Mouse (Mus musculus): ENCODE results near the gene Foxg1.

Foxg1 gene

DNA sequence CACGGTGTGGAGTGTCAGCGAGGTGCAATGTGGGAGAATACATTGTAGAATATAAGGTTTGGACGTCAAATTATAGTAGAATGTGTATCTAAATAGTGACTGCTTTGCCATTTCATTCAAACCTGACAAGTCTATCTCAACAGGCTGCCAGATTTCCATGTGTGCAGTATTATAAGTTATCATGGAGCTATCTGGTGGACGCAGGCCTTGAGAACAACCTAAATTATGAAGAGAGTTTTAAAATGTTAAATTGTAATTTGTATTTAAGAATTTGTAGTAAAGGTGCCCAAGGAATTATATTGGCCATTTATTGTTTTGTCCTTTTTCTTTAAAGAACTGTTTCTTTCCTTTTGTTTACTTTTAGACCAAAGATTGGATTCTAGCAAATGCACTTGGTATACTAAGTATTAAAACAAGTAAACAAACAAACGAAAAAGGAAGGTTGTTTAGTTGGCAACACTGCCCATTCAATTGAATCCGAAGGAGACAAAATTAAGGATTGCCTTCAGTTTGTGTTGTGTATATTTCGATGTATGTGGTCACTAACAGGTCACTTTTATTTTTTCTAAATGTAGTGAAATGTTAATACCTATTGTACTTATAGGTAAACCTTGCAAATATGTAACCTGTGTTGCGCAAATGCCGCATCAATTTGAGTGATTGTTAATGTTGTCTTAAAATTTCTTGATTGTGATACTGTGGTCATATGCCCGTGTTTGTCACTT, 3.8 kb downstream of the Foxg1 start:
- DNase-seq: no peak

DNA sequence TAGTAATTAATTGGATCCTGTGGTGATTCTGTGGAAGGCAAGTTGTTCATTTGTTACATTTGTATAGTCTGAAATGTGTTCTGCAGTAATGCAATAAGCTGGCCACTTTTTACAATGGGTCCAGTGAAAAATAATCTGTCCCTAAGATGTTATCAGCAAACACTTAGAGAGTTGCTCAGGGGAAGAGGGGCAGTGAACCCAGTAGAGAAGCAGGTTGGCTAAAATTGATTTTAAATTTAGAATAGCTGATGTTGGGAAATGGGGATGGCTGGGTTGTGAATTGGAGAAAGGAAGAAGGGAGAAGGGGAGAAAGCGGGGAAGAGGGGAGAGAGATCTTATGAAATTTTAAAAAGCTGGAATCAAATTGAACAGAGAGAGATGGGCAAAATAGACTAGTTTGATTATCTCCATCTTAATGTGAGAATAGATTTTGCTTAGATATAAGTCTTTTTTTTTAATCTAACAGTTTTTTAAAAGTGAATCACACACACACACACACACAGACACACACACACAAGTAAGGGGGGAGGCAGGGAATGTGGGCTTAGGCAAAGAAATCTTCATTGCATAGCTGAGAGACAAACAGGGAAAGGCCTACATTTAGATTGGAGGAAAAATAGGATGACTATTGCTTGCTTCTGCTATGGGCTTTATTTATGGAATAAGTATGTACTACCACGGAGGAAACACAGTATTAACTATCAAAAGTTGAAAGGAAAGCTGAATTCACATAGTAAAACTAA, 5.6 kb downstream of the Foxg1 start:
- DNase-seq: no peak

DNA sequence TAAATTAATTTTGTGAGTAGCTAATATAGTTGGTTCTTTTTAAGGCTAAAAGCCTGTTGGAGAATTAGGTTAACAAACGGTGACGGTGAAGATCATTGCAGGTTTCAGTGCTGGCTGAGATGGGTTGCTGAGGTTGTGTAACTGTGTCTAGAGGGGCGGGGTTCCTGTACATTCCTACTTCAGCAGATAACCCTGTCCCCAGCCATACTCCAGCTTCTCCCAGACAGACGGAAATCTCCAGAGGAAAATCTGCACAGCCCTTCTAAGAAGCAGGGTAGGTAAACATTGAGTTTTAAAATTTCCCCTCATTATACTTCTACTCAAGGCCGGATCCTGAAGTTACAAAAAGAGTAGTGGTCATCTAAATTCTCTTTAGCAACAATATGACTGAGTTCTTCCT, 7.2 kb downstream of the Foxg1 start:
- no peak for DNase-seq

DNA sequence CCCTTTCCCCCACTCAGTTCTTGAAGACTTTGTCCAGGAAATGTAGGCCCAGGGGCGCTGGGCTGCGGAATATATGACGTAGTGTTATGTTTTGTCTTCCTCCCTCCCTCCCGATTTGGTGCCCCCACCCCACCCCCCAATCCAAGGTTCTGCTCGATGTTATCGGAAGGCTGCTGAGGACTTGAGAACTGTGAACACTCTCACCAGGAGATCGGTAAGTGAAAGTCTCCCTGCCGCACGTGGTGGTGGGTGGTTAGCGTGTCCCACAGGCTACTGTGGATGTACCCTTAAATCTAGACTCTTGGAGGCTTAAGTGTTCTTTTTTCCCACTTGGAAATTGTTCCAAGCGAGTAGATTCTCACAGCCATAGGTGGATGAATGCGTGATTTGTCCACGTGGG, 7.8 kb downstream of the Foxg1 start:
- DNase-seq: no peak

DNA sequence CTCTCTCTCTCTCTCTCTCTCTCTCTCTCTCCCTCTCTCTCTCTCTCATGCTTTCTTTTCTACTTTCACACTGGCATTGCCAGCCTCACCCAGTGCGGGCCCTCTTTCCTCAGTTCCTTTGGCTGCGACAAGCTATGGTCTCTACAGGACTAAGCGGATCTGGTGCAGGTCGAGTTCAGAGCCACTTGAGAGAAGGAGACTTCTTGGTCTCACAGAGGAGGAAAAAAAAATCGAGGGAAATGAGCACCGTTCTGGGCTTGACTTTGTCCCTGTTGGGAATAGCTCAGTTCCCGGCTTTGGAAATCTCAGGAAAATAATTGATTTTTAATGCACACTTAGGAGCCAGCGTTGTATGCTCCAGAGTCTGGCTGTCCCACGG, 8.5 kb downstream of the Foxg1 start:
- DNase-seq: no peak

DNA sequence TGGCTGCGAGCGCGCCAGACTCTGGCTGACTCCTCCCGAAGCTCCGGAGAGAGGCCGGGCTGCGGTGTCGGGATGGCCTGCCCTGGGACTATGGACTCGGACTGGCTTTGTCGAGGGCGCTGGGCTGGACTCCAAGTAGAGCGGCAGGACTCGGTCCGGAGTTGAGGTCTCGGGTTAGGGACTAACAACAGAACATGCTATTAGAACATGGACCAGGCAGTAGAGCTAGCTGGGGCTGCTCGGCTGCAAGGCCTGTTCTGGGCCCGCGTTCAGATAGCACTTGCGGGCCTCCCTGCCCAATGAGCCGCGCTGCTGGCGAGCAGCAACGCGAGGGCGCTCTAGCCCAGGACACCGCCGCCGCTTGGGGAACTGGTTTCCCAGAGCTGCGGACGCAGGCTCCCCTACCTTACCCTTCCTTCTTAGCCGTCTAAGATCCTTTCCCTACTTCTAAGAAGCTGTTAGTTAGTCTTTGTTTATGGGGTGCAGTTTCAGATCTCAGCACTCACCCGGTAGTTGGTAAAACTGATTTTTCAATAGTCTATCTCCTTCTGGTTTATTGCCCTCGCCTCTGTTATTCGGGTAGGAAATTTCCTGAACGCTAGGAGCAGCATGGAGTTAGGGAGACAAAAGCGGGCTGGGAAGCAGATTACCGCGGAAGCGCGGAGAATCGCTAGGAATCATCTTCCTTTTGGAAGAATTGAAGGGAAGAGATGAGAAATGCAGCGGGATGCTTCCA, 9.0 kb downstream of the Foxg1 start:
- DNase-seq: no peak

DNA sequence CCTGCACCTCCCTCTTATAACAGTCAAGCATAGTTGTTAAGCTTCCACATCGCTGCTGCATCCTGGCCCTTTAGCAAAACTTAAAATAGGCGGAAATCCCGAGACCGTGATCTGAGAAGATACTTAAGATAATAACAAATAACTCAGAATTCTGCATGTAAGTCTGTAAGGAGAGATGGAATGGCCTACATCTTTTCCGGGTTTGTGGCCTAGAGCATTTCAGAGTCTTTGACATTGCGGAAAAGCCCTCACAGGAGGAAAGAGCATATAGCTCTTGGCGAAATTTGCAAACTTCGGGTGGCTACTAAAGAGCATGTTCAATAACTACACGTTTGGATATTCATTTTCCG, 9.6 kb downstream of the Foxg1 start:
- DNase-seq: no peak

DNA sequence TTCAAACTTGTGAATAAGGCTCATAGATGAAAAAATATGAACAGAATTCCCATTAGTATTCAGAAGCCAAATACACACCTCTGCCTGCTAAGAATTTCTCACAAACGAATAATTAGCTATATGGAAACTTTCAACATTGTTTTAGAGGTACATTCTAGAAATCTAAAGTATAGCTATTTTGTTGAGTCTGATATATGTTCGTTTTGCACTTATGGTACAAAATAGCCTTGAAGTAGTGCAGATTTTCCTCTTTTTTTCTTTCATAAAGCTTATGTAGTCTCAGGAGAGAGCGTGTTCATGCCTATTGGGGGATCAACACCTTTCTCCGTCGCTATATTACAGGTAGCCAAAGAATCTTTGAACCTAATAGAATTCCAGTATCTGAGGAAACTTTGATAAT, 10.4 kb downstream of the Foxg1 start:
- no peak for DNase-seq

DNA sequence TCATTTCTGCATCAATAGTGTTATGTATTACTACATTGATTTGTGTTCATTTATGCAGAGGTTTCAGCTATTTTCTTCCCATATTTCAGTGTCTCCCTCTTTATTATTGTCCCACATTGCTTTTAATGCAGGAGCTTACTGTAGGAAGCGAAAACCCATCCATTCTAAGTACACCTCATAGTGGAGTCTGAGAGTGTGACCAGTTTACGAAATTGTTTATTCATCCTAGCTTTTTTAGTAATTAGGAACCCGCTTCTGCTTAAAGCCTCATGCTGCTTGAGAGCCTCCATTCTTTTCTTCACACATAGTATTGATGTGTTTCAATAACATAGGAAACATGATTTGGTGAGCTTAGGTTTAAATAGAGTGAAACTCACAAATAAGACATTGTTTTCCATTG, 11.2 kb downstream of the Foxg1 start:
- DNase-seq: no peak

DNA sequence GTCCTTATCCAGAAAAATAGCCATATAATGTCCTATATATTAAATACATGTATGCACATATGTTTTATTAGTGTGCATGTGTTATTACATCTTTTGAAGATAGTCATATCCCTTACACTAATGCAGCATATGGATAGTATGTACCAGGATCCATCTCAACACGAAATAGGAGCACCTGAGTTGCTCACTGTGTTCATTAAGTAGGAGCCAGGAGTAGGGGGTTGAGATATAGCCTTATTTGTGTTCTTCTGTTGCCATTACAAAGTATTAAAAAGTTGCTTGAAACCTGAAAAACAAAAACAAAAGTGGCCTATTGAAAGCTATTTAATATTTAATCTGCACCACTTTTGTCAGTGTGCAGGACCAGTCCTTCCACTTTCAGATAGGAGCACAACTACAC, 11.7 kb downstream of the Foxg1 start:
- no peak for DNase-seq

DNA sequence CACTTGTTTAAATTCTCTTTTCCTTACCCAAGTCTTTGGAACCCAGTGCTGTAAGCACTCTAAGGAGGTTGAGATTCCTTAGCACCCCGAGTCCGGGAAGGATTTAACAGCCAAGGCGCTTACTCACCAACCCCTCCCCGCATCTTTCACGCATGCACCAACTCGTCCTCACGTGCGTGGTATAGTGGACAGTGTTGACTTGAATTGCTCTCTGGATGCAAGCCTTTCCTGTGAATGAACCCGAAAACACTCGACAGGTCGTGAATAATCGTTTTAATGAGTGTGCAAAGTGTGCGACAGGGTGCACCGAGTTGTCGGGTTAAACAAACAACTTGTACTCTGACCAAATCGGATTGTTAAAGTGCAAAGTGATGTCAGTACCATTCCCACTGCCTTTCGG, 12.4 kb downstream of the Foxg1 start:
- DNase-seq: no peak

DNA sequence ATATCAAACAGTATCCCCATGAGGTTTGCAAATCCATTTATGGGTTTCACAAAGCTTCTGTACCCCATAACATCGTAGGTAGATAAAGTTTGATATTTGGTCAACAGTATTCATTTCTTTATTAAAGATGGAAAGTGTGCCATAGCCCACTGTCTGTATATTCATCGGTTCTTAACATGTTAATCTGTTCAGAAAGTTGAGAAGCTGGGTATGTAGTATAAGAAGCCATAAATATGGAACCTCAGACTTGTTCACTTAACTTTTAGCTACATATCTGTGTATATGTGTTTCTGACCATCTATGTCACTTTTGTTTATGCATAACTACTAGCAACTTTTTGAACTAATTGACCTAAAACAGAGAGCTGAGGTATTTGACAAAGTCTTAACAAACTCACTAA, 13.5 kb downstream of the Foxg1 start:
- DNase-seq: no peak

DNA sequence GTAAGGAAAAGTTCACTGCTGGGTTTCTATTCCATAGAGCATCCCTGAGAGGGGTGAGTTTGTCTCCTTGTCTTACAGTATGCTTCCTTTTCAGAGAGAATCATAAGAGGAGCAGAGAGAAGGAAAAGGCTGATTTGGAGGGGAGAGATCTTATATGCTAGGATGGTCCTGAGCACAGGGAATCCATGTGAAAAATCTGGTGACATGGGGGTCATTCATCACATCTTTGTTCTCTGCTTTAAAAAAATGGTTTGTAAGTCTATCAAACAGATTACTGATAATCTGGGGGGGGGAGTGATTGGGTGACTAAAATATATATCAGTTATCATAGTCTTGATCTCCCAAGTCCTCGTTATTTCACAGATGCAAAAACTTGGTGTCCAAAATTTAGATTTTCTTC, 14.3 kb downstream of the Foxg1 start:
- DNase-seq: no peak

DNA sequence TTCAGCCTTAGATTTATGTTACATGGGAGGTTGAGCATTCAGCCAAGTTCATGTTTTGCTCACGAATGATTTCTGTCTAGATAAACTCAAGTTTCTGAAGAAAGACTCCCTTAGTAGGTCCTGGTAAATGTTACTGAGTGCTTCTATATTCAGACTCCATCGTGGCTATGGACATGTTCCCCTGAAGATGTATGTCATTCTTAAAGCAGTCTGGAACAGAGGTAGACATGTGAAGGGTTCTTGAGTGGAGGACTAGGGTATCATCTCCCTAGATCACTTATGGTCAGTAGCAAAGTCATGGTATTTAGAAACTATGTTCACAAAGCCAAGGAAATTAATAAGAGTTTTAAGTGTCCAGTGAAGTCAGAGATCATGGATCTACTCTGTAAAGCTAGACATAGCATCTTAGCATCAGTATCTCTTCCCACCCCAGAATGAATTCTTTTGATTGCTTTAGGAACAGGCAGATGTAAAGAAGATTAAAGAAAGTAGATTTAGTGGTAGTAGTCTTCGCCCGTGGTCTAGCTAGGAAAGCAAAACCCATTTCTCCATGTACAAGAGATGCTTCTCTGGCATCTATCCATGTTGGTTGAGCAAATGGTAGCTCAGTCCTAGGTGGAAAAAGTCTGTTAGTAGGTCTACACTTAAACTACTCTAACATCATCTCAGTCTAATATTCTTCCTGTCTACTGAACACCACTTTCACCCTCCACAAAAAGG, 15.1 kb downstream of the Foxg1 start:
- DNase-seq: no peak

DNA sequence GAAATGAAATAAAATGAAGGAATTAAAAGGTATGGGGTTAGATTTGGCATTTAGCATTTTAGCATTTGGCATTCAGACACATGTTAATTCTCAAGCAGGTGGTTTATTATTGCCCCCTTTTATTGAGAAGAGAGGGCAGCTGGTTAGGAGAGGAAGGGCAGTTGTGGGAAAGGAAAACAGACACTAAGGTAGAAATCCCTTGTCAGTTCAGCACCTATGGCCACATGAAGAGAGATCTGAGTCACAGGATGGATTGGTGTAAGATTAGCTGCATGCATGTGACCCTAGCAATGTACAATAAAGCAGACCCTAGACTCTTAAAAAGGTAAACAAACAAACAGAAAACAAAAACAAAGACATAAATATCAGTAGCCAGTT, 15.7 kb downstream of the Foxg1 start:
- no peak for DNase-seq

DNA sequence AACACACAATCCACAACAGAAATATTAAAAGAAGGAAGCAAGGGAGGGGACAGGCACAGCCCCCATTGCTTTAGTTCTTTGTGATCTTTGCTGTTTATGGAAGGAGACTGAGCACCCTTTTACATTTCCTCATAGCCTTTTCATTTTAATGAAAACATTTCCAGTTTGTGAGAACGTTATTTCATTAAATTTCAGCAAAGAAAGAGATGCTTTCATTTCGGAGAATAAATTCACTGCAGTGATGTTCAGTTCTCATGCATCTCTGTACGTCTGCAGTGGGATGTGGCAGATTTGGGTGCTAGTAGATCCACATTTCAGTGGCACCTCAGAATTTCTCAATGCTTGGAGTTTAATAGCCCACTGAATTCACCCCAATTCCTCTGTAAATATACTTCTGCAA, 16.2 kb downstream of the Foxg1 start:
- DNase-seq: no peak

DNA sequence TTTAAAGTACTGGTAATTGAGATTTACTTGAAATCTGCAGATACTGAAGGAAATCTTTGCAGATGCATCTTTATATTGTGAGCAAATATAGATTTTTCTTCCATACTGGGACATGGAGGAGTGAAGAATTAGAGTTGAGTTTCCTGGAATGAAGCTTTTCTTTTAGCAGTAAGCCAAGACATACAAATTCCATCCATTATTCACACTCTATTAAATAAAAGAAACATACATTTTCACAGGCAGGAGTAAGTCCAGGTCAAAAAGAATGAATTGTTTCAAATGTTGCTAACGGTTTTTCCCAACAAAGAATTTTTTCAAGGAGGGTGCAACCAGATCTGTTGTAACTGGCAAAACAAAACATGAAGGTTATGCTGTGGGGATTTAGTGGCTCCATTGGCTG, 17.2 kb downstream of the Foxg1 start:
- DNase-seq: no peak

DNA sequence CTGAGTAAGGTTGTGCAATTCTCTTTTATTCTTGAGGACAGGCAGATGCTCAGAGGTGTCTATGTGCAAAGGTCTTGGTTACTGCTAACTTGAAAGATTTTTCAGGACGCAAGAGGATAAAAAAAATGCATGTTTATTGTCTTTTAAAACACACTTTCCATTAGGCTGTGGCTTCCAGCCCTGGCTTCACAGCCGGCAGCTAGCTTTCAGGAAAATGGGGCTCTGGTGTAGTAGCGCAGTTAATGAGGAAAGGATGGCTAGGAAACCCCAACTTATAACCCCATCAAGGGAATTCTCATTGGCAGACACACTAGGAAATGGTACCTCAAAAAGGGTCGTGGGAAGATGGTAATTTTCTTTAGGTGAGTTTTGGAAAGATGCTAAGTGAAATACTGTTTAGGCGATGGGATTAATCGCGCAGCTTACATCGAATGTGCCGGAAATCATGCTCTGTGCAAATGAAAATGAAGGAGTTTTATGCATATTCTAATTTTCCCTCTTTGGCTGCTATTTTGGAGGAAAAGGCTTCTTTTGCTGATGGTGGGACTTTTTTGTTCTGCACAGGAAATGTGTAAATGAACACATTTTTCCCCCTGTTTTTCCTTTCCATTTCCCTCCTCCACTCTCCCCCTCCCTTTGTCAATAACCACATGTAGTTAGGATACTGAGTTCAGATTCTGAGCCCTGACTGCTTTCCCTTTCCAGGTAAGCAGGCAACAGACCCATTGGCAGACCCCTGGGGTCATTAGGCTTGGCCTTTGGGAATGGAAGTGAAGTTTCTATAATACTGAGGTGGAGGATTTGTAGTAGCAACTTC, 17.8 kb downstream of the Foxg1 start:
- no peak for DNase-seq

DNA sequence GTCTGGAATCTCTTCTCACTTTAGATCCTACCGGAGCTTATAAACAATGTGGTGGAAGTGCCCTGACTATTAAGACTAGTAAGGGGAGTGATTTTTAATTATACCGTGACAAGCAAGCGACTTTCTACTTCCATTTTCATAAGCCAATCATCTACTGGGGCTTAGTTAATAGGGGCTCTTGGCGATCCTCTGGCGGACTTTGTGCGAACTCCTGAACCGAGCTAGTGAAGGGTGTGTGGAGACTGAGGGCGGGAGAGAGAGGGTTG, 18.3 kb downstream of the Foxg1 start:
- no peak for DNase-seq

DNA sequence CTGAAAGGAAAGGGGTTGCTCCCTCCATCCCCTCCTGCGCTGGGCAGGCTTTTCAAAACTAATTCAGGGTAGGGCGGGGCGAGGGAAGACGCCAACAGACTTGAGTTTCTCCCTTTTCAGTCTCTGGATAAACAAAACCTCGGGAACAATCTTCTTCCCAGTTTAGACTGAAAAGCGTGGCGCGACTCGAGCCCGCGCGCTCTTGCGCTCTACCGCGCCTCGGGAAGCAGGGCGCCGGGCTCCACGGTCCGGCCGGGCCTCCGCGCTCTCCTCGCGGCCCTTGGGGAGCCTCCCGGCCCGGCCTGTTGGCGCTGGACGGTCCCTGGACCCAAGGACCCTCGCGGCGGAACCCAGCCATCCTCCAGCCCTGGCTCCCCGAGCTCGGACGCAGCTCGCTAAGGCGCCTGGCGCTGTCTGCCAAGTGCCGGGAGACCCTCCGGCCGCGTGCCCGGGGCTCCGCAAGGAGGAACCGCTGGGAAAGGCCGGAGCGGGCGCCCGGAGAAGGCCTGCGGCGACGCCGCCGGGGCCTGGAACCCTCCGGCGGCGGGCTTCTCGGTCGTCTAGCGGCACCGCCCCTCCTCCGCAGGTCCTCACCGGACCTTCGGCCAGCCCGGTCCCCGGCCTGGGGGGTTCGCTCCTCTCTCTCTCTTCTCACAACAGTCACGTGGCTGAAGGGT, 18.8 kb downstream of the Foxg1 start:
- DNase-seq: no peak

DNA sequence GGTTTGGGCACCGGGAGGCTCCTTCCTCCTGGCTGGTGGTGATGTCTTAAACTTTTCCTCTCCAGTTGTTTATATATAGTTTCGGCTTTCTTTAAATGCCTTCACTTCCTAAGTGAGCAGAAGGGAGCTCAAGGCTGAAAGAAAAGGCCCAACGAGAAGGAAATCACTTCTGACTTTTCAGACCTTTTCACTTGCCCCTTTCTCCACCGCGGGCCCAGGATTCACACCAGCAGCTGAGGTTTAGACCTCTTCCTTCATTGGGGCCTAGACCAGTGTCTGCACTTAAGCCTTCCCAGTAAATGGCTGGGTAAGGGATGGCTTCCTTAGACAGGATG, 19.3 kb downstream of the Foxg1 start:
- DNase-seq: no peak

DNA sequence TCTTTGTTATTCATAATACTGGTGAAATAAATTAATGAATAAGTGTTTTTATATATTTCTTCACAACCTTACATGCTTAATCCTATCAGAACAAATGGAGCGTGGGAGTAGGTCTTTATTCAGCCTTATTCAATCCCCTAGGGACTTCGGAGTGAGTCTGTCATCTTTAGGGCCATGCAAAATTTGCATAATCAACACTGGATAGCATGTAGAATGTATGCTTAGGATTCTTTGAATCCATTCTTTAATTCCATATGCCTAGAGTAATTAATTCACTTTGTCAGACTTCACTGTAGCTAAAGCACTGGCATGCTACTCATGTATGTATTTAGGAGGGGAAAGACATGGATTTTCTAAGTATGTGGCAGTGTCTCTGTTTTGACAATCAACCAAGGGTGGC, 27.4 kb downstream of the Foxg1 start:
- no peak for DNase-seq

DNA sequence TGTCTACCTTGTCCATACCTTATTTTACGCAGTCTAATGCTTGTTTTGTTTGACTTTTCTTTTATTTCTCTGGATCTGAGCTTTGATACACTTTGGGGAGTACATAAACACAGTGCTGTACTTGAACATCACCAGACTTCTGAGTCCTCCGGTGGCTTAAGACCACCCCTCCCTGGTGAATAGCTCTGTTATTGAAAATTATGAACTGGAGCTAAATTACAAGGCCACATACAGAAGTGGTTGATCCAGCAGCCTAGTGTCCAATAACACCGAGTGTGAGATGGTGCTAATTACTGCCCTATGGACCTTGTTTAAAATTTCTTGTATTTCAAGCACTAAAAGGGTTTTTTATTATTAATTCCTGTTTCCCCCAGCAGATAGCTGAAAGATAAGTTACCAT, 35.5 kb downstream of the Foxg1 start:
- DNase-seq: no peak
